Mouse (Mus musculus): Measurements from ENCODE around the gene Fam240b. TPM values are rescaled to one million over a fixed set of nuclear protein-coding genes. Genes with fewer than 3 reads are reported as not detected.
A peak's percentile ranks its signal among the peaks of the same experiment; 100 is the strongest.

Fam240b gene
- polyA plus RNA-seq (2012), result not detected in 2 replicates

GRCm38 (mm10) chr13:64497692-64498091 lies at the start of gene Fam240b:
Fam240b (minus strand) TSS chr13:64497792.
- no peak for TF ChIP-seq GATA1 (IDR thresholded peaks at IDR 0.05; ENCODE audit: low read length)

GRCm38 (mm10) chr13:64530139-64530538 lies 32.5 kb upstream of the Fam240b start:
- TF ChIP-seq GATA1 (IDR thresholded peaks at IDR 0.05; ENCODE audit: low read length), result no peak

GRCm38 (mm10) chr13:64526515-64527285 lies 29.1 kb upstream of the Fam240b start:
- no peak for TF ChIP-seq GATA1 (IDR thresholded peaks at IDR 0.05; ENCODE audit: low read length)

- no peak for TF ChIP-seq GATA1 (IDR thresholded peaks at IDR 0.05; ENCODE audit: low read length)
These were observed 16.7 kb upstream of the Fam240b start for GRCm38 (mm10) chr13:64514247-64514646.

- no peak for TF ChIP-seq GATA1 (IDR thresholded peaks at IDR 0.05; ENCODE audit: low read length)
These were observed 14.0 kb upstream of the Fam240b start for GRCm38 (mm10) chr13:64511616-64512015.

GRCm38 (mm10) chr13:64507361-64507760 lies 9.8 kb upstream of the Fam240b start:
- no peak for TF ChIP-seq GATA1 (IDR thresholded peaks at IDR 0.05; ENCODE audit: low read length)

GRCm38 (mm10) chr13:64502833-64503232 lies 5.2 kb upstream of the Fam240b start:
- no peak for TF ChIP-seq GATA1 (IDR thresholded peaks at IDR 0.05; ENCODE audit: low read length)

GRCm38 (mm10) chr13:64493586-64493985 lies 4.0 kb downstream of the Fam240b start:
- no peak for TF ChIP-seq GATA1 (IDR thresholded peaks at IDR 0.05; ENCODE audit: low read length)

GRCm38 (mm10) chr13:64489886-64490285 lies 7.7 kb downstream of the Fam240b start:
- no peak for TF ChIP-seq GATA1 (IDR thresholded peaks at IDR 0.05; ENCODE audit: low read length)

GRCm38 (mm10) chr13:64479960-64480359 lies 17.6 kb downstream of the Fam240b start:
- TF ChIP-seq GATA1 (IDR thresholded peaks at IDR 0.05; ENCODE audit: low read length), result no peak

GRCm38 (mm10) chr13:64477968-64478367 lies 19.6 kb downstream of the Fam240b start:
- TF ChIP-seq GATA1 (IDR thresholded peaks at IDR 0.05; ENCODE audit: low read length), result no peak

GRCm38 (mm10) chr13:64467886-64468285 lies 29.7 kb downstream of the Fam240b start:
- TF ChIP-seq GATA1 (IDR thresholded peaks at IDR 0.05; ENCODE audit: low read length), result no peak

- no peak for TF ChIP-seq GATA1 (IDR thresholded peaks at IDR 0.05; ENCODE audit: low read length)
These were observed 32.4 kb downstream of the Fam240b start for GRCm38 (mm10) chr13:64465166-64465565.

- TF ChIP-seq GATA1 (IDR thresholded peaks at IDR 0.05; ENCODE audit: low read length), result no peak
These were observed 35.0 kb downstream of the Fam240b start for GRCm38 (mm10) chr13:64462581-64462980.

GRCm38 (mm10) chr13:64458181-64458580 lies 39.4 kb downstream of the Fam240b start:
- TF ChIP-seq GATA1 (IDR thresholded peaks at IDR 0.05; ENCODE audit: low read length), result no peak

GRCm38 (mm10) chr13:64450001-64450794 lies 47.4 kb downstream of the Fam240b start:
- TF ChIP-seq GATA1 (IDR thresholded peaks at IDR 0.05; ENCODE audit: low read length), result peak; percentile 87

- TF ChIP-seq GATA1 (IDR thresholded peaks at IDR 0.05; ENCODE audit: low read length), result no peak
These were observed 48.9 kb downstream of the Fam240b start for GRCm38 (mm10) chr13:64448729-64449128.

Measured in G1E-ER4 (cell line).